Mouse (Mus musculus) layer of hippocampus, postnatal 25 days (tissue): ENCODE measurements around the gene Fam71d. TPM values are rescaled to one million over a fixed set of nuclear protein-coding genes. Genes with fewer than 3 reads are reported as not detected.

Source experiments
- DNase-seq, 2 experiments: peaks; one replicate each; pipeline ENCODE4 v3.0.0; 2022; ENCODE audit warnings: mixed read lengths in 2 of 2, low spot score in 1 of 2; ENCODE audit errors: extremely low spot score in 1 of 2
- total RNA-seq, 2 experiments: library from RNA; stranded (reverse); gene quantifications; 2 replicates each; pipeline ENCODE4 v1.2.3; 2021

Gene Fam71d
- 1 to 10 TPM in 1 of 2 experiments, under 1 TPM in 1; 0.71 to 2.1 TPM for total RNA-seq

DNA sequence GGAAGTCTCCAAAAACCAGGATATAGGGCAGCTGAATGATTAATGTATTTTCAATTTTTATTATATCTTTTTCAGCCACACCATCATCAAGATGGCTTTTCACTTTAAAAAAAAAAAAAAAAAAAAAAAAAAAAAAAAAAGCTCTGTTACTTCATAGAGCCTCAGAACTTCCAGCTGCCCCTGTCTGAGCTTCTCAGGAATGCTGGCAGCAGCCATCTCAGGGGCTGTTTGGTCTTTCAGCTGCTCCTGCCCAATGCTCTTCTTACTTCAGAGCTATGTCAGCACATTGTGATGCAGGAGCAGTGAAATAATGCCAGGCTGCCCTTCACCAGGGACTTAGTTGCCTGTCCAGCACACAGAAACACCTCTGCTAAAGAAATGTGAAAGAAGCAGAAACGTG, at the start of gene Fam71d:
Fam71d (plus strand) TSS at position 211 of the 400 bp plus-strand sequence.
- DNase-seq, result no peak

- DNase-seq, result no peak
Observed at GRCm38 (mm10) chr12:78643691-78644090, 47.6 kb upstream of the Fam71d start.

- no peak for DNase-seq
Observed at GRCm38 (mm10) chr12:78645282-78645681, 46.1 kb upstream of the Fam71d start.

DNA sequence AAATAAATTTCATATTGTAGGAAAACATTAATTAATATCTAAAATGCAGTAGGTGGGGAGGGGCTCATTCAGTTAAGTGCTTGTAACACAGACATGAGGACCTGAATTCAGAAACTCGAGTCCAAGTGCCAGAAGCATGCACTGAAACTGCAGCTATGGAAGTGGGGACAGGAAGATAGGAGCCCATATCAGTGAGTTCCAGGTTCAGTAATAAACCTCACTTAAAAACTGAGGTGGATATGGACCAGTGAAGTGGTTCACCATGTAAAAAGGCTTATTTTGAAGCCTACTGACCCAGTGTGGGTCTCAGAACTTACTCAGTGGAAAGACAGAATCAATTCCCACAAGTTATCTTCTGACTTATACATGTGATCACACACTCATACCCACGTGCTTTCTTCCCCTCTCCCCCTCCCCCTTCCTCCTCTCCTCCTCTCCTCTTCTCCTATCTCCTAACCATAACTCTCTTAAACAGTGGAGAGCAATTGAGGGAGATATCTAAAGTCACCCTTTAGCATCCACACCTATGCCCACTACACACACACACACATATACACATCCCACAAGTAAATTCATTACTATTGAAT, 31.5 kb upstream of the Fam71d start:
- no peak for DNase-seq

GRCm38 (mm10) chr12:78678101-78678806, 13.1 kb upstream of the Fam71d start:
- DNase-seq, result no peak

DNA sequence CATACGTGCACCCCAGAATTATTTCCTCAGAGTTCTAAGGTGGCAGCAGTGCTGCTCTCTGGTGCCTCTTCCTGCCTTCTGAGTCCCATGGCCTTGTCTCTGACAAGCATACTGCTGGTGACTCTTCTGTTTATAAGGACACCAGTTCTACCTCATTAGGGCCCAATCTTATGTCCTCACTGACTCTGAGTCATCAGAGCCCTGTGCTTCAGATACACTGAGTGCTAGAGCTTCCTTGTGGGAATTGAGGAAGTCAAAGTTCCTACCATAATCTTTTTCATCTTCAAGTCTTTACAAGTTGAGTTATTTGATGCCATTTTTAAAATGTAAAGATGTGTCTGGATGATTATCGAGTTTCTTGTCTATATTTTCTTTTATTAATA, 12.5 kb upstream of the Fam71d start:
- DNase-seq, result no peak

- DNase-seq, result no peak
Observed at GRCm38 (mm10) chr12:78681048-78681447, 10.3 kb upstream of the Fam71d start.

GRCm38 (mm10) chr12:78682279-78682678, 9.1 kb upstream of the Fam71d start:
- no peak for DNase-seq

GRCm38 (mm10) chr12:78685669-78686215, 5.6 kb upstream of the Fam71d start:
- no peak for DNase-seq

GRCm38 (mm10) chr12:78688876-78689275, 2.5 kb upstream of the Fam71d start:
- DNase-seq, result no peak

GRCm38 (mm10) chr12:78693281-78693680, 1.9 kb downstream of the Fam71d start:
- DNase-seq, result no peak

DNA sequence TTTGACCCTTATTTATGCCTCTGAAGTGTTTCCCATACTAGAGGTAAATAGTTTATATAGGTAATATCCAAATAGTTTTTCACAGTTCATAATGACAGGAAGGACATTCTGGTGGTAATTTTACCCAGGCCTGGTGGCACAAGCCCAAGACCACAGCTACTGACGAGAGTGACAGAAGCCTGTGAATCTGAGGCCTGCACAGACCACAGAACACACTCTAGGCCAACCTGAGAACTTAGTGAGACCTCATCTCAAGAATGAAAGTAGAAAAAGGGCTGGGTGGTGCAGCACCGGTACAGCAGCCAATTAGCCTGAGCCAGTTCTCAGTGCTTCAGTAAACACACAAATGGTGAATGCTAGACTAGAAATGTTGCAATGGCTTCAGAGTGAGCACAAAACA, 26.4 kb downstream of the Fam71d start:
- DNase-seq, result no peak

- no peak for DNase-seq
Observed at GRCm38 (mm10) chr12:78727723-78728122, 36.4 kb downstream of the Fam71d start.

GRCm38 (mm10) chr12:78739633-78740032, 48.3 kb downstream of the Fam71d start:
- no peak for DNase-seq

GRCm38 (mm10) chr12:78740289-78740688, 49.0 kb downstream of the Fam71d start:
- DNase-seq, result no peak

DNA sequence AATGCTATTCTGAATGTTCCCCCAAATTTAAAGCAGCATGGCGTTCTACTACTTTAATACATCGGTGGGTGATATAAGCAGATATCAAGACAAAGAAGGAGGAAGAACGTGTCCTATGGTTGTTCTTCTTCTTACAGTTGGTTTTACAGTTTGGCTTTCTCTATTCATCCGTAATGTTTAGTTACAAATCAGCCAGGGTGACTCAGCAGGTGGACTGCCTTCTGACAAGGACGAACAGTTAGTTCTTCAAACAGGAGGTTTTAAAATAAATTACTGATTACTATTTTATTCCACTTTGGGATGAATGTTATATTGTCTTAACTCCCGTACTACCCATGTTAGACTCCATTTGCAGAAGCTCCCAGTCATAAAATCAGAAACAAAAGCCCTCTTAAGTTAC, 54.9 kb downstream of the Fam71d start:
- no peak for DNase-seq

DNA sequence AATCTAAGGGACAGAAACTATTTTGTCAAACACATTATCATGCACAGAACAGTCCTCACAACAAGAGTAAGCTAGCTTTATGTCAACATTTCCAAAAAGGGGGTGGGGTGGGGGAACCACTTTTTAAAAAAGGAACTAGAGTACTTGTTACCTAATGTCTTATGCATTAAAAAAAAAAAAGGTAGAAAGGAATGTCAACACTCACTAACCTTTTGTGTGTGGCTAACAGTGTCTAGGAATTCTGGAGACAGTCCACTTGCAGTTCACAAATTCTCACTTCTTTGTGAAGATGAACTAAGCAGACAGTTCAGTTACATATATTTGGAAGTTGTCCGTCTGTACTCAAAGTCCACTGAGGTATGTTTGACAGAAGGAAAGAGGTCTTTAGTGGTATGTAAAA, 56.1 kb downstream of the Fam71d start:
- DNase-seq, result no peak

DNA sequence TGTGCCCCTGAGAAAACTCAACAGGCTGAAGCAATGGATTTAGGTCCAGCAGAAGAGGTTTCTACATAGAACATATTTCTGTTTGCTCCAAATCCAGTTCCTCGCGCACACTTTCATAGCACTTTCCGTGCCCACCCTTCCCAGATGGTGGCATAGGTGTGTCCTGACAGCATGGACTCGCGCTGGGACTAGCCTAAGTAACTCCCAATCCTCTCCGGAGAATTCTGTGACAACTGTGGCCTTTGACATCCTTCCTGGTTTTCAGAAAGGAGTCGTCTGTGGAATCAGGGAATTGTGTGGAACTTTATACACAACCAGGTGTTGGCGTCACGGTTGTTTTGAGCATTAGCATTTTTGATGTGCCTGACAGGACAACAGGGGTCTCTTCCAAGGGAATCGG, 56.8 kb downstream of the Fam71d start:
- DNase-seq, result peak in 1 of 2 experiments; percentile 12

DNA sequence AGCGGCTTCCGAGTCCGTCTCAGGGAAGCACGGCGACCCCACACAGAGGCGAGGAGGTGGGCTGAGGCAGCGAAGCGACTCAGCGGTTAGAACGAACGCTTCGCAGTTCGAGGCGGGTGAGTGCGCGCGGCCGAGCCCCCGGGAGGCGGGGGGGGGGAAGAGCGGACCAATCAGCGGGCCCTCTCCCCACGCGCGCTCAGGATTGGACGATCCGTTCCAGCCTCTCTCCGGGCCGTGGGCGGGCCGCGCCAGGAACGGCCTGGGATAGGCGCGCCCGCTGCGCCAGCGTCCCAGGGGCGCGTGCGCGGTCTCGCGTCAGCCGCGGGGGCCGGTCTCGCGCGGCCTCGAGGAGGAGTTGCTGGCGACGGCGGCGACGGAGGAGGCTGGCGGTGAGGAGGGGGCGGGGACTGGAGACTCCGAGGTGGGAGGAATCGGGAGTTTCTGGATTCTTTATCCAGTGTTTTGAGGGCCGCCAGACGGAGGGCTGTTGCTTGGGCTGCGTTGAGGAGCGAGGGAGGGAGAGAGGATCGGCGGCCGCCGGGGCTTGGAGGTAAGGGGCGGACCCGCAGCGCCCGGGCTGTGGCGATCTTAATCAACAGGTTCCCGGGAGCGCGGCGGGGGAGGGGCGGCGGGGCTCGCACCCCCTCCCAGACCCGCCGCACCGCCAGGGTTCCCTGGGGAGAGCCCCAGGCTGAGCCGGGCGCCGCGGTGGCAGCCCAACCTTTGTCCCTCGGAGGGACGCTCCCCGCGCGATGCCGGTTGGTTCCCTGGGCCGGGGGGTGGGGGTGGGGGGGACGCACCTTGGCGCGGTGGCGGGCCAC, 57.4 kb downstream of the Fam71d start, which contains the start of gene Mpp5:
Mpp5 (plus strand) TSS at position 351 of the 821 bp plus-strand sequence.
- peak; percentile 86 to 89 for DNase-seq

GRCm38 (mm10) chr12:78749378-78749801, 58.1 kb downstream of the Fam71d start:
- DNase-seq, result peak; percentile 30 to 43

DNA sequence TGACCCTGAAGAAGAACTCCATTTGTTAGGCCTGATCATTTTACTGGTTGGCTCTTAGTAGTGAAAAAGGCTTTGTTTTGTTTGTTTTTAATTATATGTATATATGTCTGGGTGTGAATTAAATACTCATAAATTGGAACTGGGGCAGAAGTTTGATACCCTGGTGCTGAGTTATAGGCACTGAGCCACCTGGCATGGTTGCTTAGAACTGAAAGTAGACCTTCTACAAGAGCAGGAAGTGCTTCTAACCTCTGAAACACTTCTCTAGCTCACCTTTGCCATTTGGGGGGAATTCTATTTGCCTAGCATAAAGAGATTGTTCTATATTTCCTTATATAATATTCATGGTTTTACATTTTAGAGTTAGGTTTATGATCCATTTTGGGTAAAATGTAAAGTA, 70.6 kb downstream of the Fam71d start:
- no peak for DNase-seq
